Mouse (Mus musculus) heart, embryonic 14.5 days (tissue): ENCODE results near the gene Arl6ip4. TPM values are rescaled to one million over a fixed set of nuclear protein-coding genes. Genes with fewer than 3 reads are reported as not detected.

Source experiments
- polyA plus RNA-seq: library from polyadenylated mRNA; unstranded; fragments of >200 nt; fragmentation: Nextera tagmentation; extraction: Ambion mirVana; gene quantifications from 2 replicates; pipeline ENCODE4 v1.2.1, GENCODE M21; 2014

Gene Arl6ip4
- polyA plus RNA-seq, 1 experiment from 2014 or later = 66.2 TPM

Other genes with a start within 250 kb of the Arl6ip4 start
- gene Hcar1, start 236.1 kb upstream of the Arl6ip4 start, polyA plus RNA-seq = 0.32 TPM in 1 of 2 replicates, not detected in the other
- gene Denr, start 208.9 kb upstream of the Arl6ip4 start, polyA plus RNA-seq = 89.2 and 89.5 TPM in 2 replicates
- 1.4 and 2.8 TPM in 2 replicates for gene Gm43518, start 188.7 kb upstream of the Arl6ip4 start, polyA plus RNA-seq
- gene Ccdc62, start 185.4 kb upstream of the Arl6ip4 start, polyA plus RNA-seq = 5.1 and 6.2 TPM in 2 replicates
- gene Hip1r, start 142.5 kb upstream of the Arl6ip4 start, polyA plus RNA-seq = 5.0 and 5.3 TPM in 2 replicates
- gene Vps37b, start 83.8 kb upstream of the Arl6ip4 start, polyA plus RNA-seq = 47.6 and 47.7 TPM in 2 replicates
- gene Abcb9, start 20.3 kb upstream of the Arl6ip4 start, polyA plus RNA-seq = 0.81 and 0.97 TPM in 2 replicates
- gene Ogfod2, start 3.8 kb upstream of the Arl6ip4 start, polyA plus RNA-seq = 15.0 and 15.6 TPM in 2 replicates
- 10.2 and 12.0 TPM in 2 replicates for gene Pitpnm2, start 133.7 kb downstream of the Arl6ip4 start, polyA plus RNA-seq
- 11.7 and 14.4 TPM in 2 replicates for gene Mphosph9, start 211.9 kb downstream of the Arl6ip4 start, polyA plus RNA-seq
- 14.3 and 15.5 TPM in 2 replicates for gene 2810006K23Rik, start 212.0 kb downstream of the Arl6ip4 start, polyA plus RNA-seq
- gene Cdk2ap1, start 247.0 kb downstream of the Arl6ip4 start, polyA plus RNA-seq = 133 and 135 TPM in 2 replicates